Mouse (Mus musculus) stomach, embryonic 15.5 days (tissue): Measurements from ENCODE around the gene Tmem98. TPM values are rescaled to one million over a fixed set of nuclear protein-coding genes. Genes with fewer than 3 reads are reported as not detected.

Source experiments
- ATAC-seq: fragments of 200-750 bp; cut with Nextera tagmentation; 2 replicates; pipeline ENCODE4 v1.8.0; 2017; ENCODE audit warnings: low read depth, moderate number of reproducible peaks, moderate TSS enrichment; ENCODE audit not compliant: insufficient read depth, low FRiP score
- H3K27ac ChIP-seq: fragments of 300-500 bp; sonication (generic); 2 replicates; pipeline ENCODE4 v1.5.1; 2015; ENCODE audit warnings: mild to moderate bottlenecking, inconsistent platforms
- H3K27me3 ChIP-seq: fragments of 300-500 bp; sonication (generic); replicated peaks from 2 replicates; pipeline ENCODE4 v1.6.1; 2015; ENCODE audit warnings: inconsistent platforms
- H3K36me3 ChIP-seq: fragments of 300-500 bp; sonication (generic); 2 replicates; pipeline ENCODE4 v1.6.1; 2015; ENCODE audit warnings: inconsistent platforms
- H3K4me1 ChIP-seq: fragments of 300-500 bp; sonication (generic); 2 replicates; pipeline ENCODE4 v1.6.1; 2015; ENCODE audit warnings: inconsistent platforms
- H3K4me2 ChIP-seq: fragments of 300-500 bp; sonication (generic); 2 replicates; pipeline ENCODE4 v1.6.1; 2015; ENCODE audit warnings: mild to moderate bottlenecking, inconsistent platforms
- H3K4me3 ChIP-seq: fragments of 300-500 bp; sonication (generic); replicated peaks from 2 replicates; pipeline ENCODE4 v1.5.1; 2015; ENCODE audit warnings: inconsistent platforms
- H3K9ac ChIP-seq: fragments of 300-500 bp; sonication (generic); 2 replicates; pipeline ENCODE4 v1.6.1; 2015; ENCODE audit warnings: inconsistent platforms
- H3K9me3 ChIP-seq: fragments of 300-500 bp; sonication (generic); 2 replicates; pipeline ENCODE4 v1.6.1; 2016; ENCODE audit warnings: inconsistent platforms
- WGBS: fragments of 180-500 bp; shearing (Covaris S2); methylation state at CpG from one replicate; pipeline ENCODE4 v1.1.7; 2015; 5-methylcytosine and 5-hydroxymethylcytosine counted together
- polyA plus RNA-seq: library from polyadenylated mRNA; unstranded; fragments of >200 nt; fragmentation: Nextera tagmentation; extraction: Ambion mirVana; gene quantifications from 2 replicates; pipeline ENCODE4 v1.2.1, GENCODE M21; 2015

Tmem98 gene
- polyA plus RNA-seq, 1 experiment from 2014 or later, result 120 TPM

GRCm38 (mm10) chr11:80835395-80835794 is 25.4 kb downstream of the Tmem98 start:
- Histone ChIP-seq H3K9ac (no peak overlapping the region), H3K36me3 (no peaks in the 10 kb centered on the region), H3K27ac (no peak overlapping the region), H3K27me3 (no peaks in the 10 kb centered on the region), H3K4me1 (no peaks in the 10 kb centered on the region), H3K4me2 (no peak overlapping the region), H3K4me3 (no peak overlapping the region), H3K9me3 (no peaks in the 10 kb centered on the region)
- whole genome bisulfite sequencing, result 81% methylated on average over 2 of the region's 2 CpGs
- no peak for ATAC-seq

GRCm38 (mm10) chr11:80835841-80836240 is 25.9 kb downstream of the Tmem98 start:
- Histone ChIP-seq H3K4me1 (no peaks in the 10 kb centered on the region), H3K4me3 (no peak overlapping the region), H3K9me3 (no peaks in the 10 kb centered on the region), H3K27ac (no peak overlapping the region), H3K4me2 (no peak overlapping the region), H3K36me3 (no peaks in the 10 kb centered on the region), H3K27me3 (no peaks in the 10 kb centered on the region), H3K9ac (no peak overlapping the region)
- WGBS, result 55% methylated on average over 4 of the region's 4 CpGs
- no peak for ATAC-seq

GRCm38 (mm10) chr11:80838724-80839123 is 28.7 kb downstream of the Tmem98 start:
- Histone ChIP-seq H3K9ac (no peak overlapping the region), H3K27me3 (no peaks in the 10 kb centered on the region), H3K4me1 (no peaks in the 10 kb centered on the region), H3K4me3 (no peak overlapping the region), H3K4me2 (no peak overlapping the region), H3K9me3 (no peaks in the 10 kb centered on the region), H3K27ac (no peak overlapping the region), H3K36me3 (no peaks in the 10 kb centered on the region)
- ATAC-seq, result no peak
- WGBS, result 66% methylated on average over 1 of the region's 1 CpGs

- no peak for ATAC-seq
- no peaks in the 10 kb centered on the region for H3K9me3 ChIP-seq
- no peak overlapping the region for H3K4me2 ChIP-seq
- no peak overlapping the region for H3K4me3 ChIP-seq
- H3K27me3 ChIP-seq, result no peaks in the 10 kb centered on the region
- H3K36me3 ChIP-seq, result no peaks in the 10 kb centered on the region
- no peaks in the 10 kb centered on the region for H3K4me1 ChIP-seq
- WGBS, result 68% methylated on average over 2 of the region's 2 CpGs
- no peak overlapping the region for H3K27ac ChIP-seq
- H3K9ac ChIP-seq, result no peak overlapping the region
These were observed 33.5 kb downstream of the Tmem98 start for GRCm38 (mm10) chr11:80843435-80843834.

GRCm38 (mm10) chr11:80845486-80845885 is 35.5 kb downstream of the Tmem98 start:
- H3K27ac ChIP-seq, result no peak overlapping the region
- H3K4me1 ChIP-seq, result no peaks in the 10 kb centered on the region
- no peaks in the 10 kb centered on the region for H3K27me3 ChIP-seq
- no peak overlapping the region for H3K9ac ChIP-seq
- no peak overlapping the region for H3K4me2 ChIP-seq
- no peak overlapping the region for H3K4me3 ChIP-seq
- H3K36me3 ChIP-seq, result no peaks in the 10 kb centered on the region
- WGBS, result 44% methylated on average over 7 of the region's 7 CpGs
- ATAC-seq, result no peak
- H3K9me3 ChIP-seq, result no peaks in the 10 kb centered on the region

GRCm38 (mm10) chr11:80846115-80846514 is 36.1 kb downstream of the Tmem98 start:
- Histone ChIP-seq H3K9me3 (no peaks in the 10 kb centered on the region), H3K4me1 (no peaks in the 10 kb centered on the region), H3K4me2 (no peak overlapping the region), H3K9ac (no peak overlapping the region), H3K36me3 (no peaks in the 10 kb centered on the region), H3K4me3 (no peak overlapping the region), H3K27ac (no peak overlapping the region), H3K27me3 (no peaks in the 10 kb centered on the region)
- WGBS, result 44% methylated on average over 3 of the region's 3 CpGs
- no peak for ATAC-seq

GRCm38 (mm10) chr11:80848131-80848530 is 38.2 kb downstream of the Tmem98 start:
- H3K27ac ChIP-seq, result no peak overlapping the region
- no peaks in the 10 kb centered on the region for H3K36me3 ChIP-seq
- WGBS, result 50% methylated on average over 5 of the region's 5 CpGs
- no peaks in the 10 kb centered on the region for H3K27me3 ChIP-seq
- H3K4me2 ChIP-seq, result no peak overlapping the region
- no peak for ATAC-seq
- H3K4me1 ChIP-seq, result 0 out of 2 replicates have a peak, but pooled peaks cover under 1% of the 10 kb centered on the region
- no peaks in the 10 kb centered on the region for H3K9me3 ChIP-seq
- no peak overlapping the region for H3K4me3 ChIP-seq
- no peak overlapping the region for H3K9ac ChIP-seq

- H3K4me1 ChIP-seq, result 0 out of 2 replicates have a peak, but pooled peaks cover 5% of the 10 kb centered on the region
- H3K4me2 ChIP-seq, result no peak overlapping the region
- H3K9me3 ChIP-seq, result no peaks in the 10 kb centered on the region
- no peak overlapping the region for H3K27ac ChIP-seq
- no peak overlapping the region for H3K4me3 ChIP-seq
- H3K9ac ChIP-seq, result no peak overlapping the region
- no peak for ATAC-seq
- no peaks in the 10 kb centered on the region for H3K36me3 ChIP-seq
- H3K27me3 ChIP-seq, result no peaks in the 10 kb centered on the region
- 41% methylated on average over 5 of the region's 5 CpGs for WGBS
These were observed 41.9 kb downstream of the Tmem98 start for GRCm38 (mm10) chr11:80851859-80852258.

GRCm38 (mm10) chr11:80853014-80853413 is 43.0 kb downstream of the Tmem98 start:
- Histone ChIP-seq H3K36me3 (no peaks in the 10 kb centered on the region), H3K9me3 (no peaks in the 10 kb centered on the region), H3K27ac (no peak overlapping the region), H3K4me2 (no peak overlapping the region), H3K27me3 (no peaks in the 10 kb centered on the region), H3K9ac (no peak overlapping the region), H3K4me3 (no peak overlapping the region), H3K4me1 (0 out of 2 replicates have a peak, but pooled peaks cover 5% of the 10 kb centered on the region)
- no peak for ATAC-seq
- 35% methylated on average over 3 of the region's 3 CpGs for WGBS

- Histone ChIP-seq H3K4me3 (no peak overlapping the region), H3K9ac (no peak overlapping the region), H3K4me2 (no peak overlapping the region), H3K9me3 (no peaks in the 10 kb centered on the region), H3K4me1 (0 out of 2 replicates have a peak, but pooled peaks cover 5% of the 10 kb centered on the region), H3K27me3 (no peaks in the 10 kb centered on the region), H3K27ac (no peak overlapping the region), H3K36me3 (no peaks in the 10 kb centered on the region)
- 81% methylated on average over 11 of the region's 11 CpGs for WGBS
- ATAC-seq, result no peak
These were observed 44.5 kb downstream of the Tmem98 start for GRCm38 (mm10) chr11:80854430-80854829.

- no peaks in the 10 kb centered on the region for H3K27me3 ChIP-seq
- no peak overlapping the region for H3K9ac ChIP-seq
- no peak overlapping the region for H3K4me3 ChIP-seq
- H3K36me3 ChIP-seq, result no peaks in the 10 kb centered on the region
- H3K9me3 ChIP-seq, result no peaks in the 10 kb centered on the region
- ATAC-seq, result peak; percentile 52; the same call in 1 of the 2 replicates
- H3K4me1 ChIP-seq, result 0 out of 2 replicates have a peak, but pooled peaks cover 5% of the 10 kb centered on the region
- H3K27ac ChIP-seq, result no peak overlapping the region
- 40% methylated on average over 7 of the region's 7 CpGs for WGBS
- no peak overlapping the region for H3K4me2 ChIP-seq
These were observed 44.9 kb downstream of the Tmem98 start for GRCm38 (mm10) chr11:80854908-80855307.

GRCm38 (mm10) chr11:80856827-80857226 is 46.9 kb downstream of the Tmem98 start:
- H3K9ac ChIP-seq, result no peak overlapping the region
- ATAC-seq, result no peak
- 0 out of 2 replicates have a peak, but pooled peaks cover 5% of the 10 kb centered on the region for H3K4me1 ChIP-seq
- H3K27ac ChIP-seq, result 0 out of 2 replicates have a peak overlapping the region, but pooled peaks have one; percentile 18
- H3K9me3 ChIP-seq, result no peaks in the 10 kb centered on the region
- no peaks in the 10 kb centered on the region for H3K27me3 ChIP-seq
- no peaks in the 10 kb centered on the region for H3K36me3 ChIP-seq
- H3K4me2 ChIP-seq, result no peak overlapping the region
- H3K4me3 ChIP-seq, result no peak overlapping the region
- WGBS, result 48% methylated on average over 2 of the region's 2 CpGs

- WGBS, result 72% methylated on average over 10 of the region's 10 CpGs
- ATAC-seq, result no peak
- H3K4me1 ChIP-seq, result 0 out of 2 replicates have a peak, but pooled peaks cover 5% of the 10 kb centered on the region
- 0 out of 2 replicates have a peak within 1 kb of the TSS, but pooled peaks have one; percentile 18 for H3K27ac ChIP-seq
- H3K27me3 ChIP-seq, result no peaks in the 10 kb centered on the region
- H3K4me2 ChIP-seq, result no peak within 1 kb of the TSS
- H3K9me3 ChIP-seq, result no peaks in the 10 kb centered on the region
- no peak within 1 kb of the TSS for H3K4me3 ChIP-seq
- H3K9ac ChIP-seq, result no peak within 1 kb of the TSS
- H3K36me3 ChIP-seq, result no peaks in the 10 kb centered on the region
These were observed 48.1 kb downstream of the Tmem98 start, which contains the start of gene Spaca3 for GRCm38 (mm10) chr11:80858065-80858464. TSS of gene Spaca3 (plus strand) at chr11:80858365.
